Mouse (Mus musculus) MEL (cell line): ENCODE measurements around the gene Ptpra.

Experiments
- BHLHE40 ChIP-seq: IDR thresholded peaks from 2 replicates; pipeline ENCODE4 v1.6.1; 2012; ENCODE audit warnings: low read depth, mild to moderate bottlenecking, inconsistent platforms, low read length, improper control_type of control experiment, borderline replicate concordance
- CTCF ChIP-seq, 3 experiments: IDR thresholded peaks in 2 of 3; conservative IDR thresholded peaks in 1 of 3; 2 replicates each; pipeline ENCODE4 v1.5.1; 2011 to 2012; ENCODE audit warnings: low read length in 3 of 3, low read depth in 2 of 3, mild to moderate bottlenecking in 2 of 3, improper control_type of control experiment in 1 of 3, inconsistent platforms in 1 of 3, mixed read lengths in 1 of 3, moderate library complexity in 1 of 3; ENCODE audit not compliant: control insufficient read depth in 1 of 3, insufficient read depth in 1 of 3, poor library complexity in 1 of 3, severe bottlenecking in 1 of 3
- GATA1 ChIP-seq: IDR thresholded peaks from 2 replicates; pipeline ENCODE4 v1.6.1; 2011; ENCODE audit warnings: low read depth, low read length, improper control_type of control experiment
- HCFC1 ChIP-seq: IDR thresholded peaks from 2 replicates; pipeline ENCODE4 v1.6.1; 2012; ENCODE audit warnings: low read depth, mild to moderate bottlenecking, inconsistent platforms, low read length, improper control_type of control experiment, moderate library complexity
- MYB ChIP-seq: IDR thresholded peaks from 2 replicates; pipeline ENCODE4 v1.6.1; 2011; ENCODE audit warnings: mild to moderate bottlenecking, low read depth, low read length, improper control_type of control experiment
- POLR2A ChIP-seq, 2 experiments: IDR thresholded peaks; 2 replicates each; pipeline ENCODE4 v1.6.1; 2011 to 2012; ENCODE audit warnings: low read length in 2 of 2, mild to moderate bottlenecking in 2 of 2, control low read depth in 1 of 2, improper control_type of control experiment in 1 of 2, low read depth in 1 of 2, moderate library complexity in 1 of 2; ENCODE audit not compliant: control insufficient read depth in 1 of 2, insufficient read depth in 1 of 2, poor library complexity in 1 of 2
- SMC3 ChIP-seq: IDR thresholded peaks from 2 replicates; pipeline ENCODE4 v1.6.1; 2011; ENCODE audit warnings: low read depth, low read length, improper control_type of control experiment
- TCF12 ChIP-seq: IDR thresholded peaks from 2 replicates; pipeline ENCODE4 v1.6.1; 2014; ENCODE audit warnings: low read depth, mild to moderate bottlenecking, inconsistent platforms, low read length, improper control_type of control experiment, moderate library complexity
- USF2 ChIP-seq, 2 experiments: IDR thresholded peaks; 2 replicates each; pipeline ENCODE4 v1.6.1; 2011 to 2012; ENCODE audit warnings: improper control_type of control experiment in 2 of 2, low read length in 2 of 2, borderline replicate concordance in 1 of 2, inconsistent platforms in 1 of 2, low read depth in 1 of 2, mild to moderate bottlenecking in 1 of 2; ENCODE audit not compliant: insufficient read depth in 1 of 2

DNA sequence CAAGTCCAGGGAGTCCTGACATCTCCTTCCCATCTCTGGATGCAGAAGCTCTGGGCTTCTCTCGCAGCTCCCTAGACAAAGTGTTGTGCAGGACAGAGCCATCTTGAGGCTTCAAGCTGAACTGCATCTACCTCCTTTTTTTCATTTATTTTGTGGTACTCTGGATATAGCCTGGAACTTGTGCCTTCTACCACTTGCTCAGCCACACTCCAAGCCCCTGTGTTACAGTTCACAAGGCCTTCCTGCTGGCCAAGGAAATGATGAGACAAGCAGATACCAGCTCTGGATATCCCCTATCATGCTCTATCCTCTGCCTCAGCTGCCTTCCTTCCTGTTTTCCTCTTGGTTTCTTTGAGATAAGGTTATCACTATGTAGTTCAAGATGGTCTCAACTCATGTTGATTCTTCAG, 147.5 kb downstream of the Ptpra start:
- TF ChIP-seq SMC3, result peak; percentile 33
- peak; percentile 76; the same call in 1 of the 2 replicates for TF ChIP-seq BHLHE40
- peak; percentile 30 to 78 (median 56); a peak in 5 of 6 replicates for TF ChIP-seq CTCF (IDR thresholded peaks at IDR 0.05 in 2 of 3, conservative IDR thresholded peaks at IDR 0.05 in 1 of 3; ENCODE audit: control insufficient read depth in 1 of 3, insufficient read depth in 1 of 3, low read depth in 2 of 3, low read length in 3 of 3, poor library complexity in 1 of 3, severe bottlenecking in 1 of 3)
- TF ChIP-seq GATA1, result peak; percentile 98
- no peak for TF ChIP-seq POLR2A (IDR thresholded peaks at IDR 0.05; ENCODE audit: control insufficient read depth in 1 of 2, insufficient read depth in 1 of 2, low read depth in 1 of 2, low read length in 2 of 2, poor library complexity in 1 of 2)
- TF ChIP-seq TCF12, result peak; percentile 98
- TF ChIP-seq USF2 (IDR thresholded peaks at IDR 0.05; ENCODE audit: borderline replicate concordance in 1 of 2, insufficient read depth in 1 of 2, low read depth in 1 of 2, low read length in 2 of 2), result no peak
- no peak for TF ChIP-seq MYB
- no peak for TF ChIP-seq HCFC1
